ENCODE assay signal across 25 mouse cellular contexts in the genomic region with DNA sequence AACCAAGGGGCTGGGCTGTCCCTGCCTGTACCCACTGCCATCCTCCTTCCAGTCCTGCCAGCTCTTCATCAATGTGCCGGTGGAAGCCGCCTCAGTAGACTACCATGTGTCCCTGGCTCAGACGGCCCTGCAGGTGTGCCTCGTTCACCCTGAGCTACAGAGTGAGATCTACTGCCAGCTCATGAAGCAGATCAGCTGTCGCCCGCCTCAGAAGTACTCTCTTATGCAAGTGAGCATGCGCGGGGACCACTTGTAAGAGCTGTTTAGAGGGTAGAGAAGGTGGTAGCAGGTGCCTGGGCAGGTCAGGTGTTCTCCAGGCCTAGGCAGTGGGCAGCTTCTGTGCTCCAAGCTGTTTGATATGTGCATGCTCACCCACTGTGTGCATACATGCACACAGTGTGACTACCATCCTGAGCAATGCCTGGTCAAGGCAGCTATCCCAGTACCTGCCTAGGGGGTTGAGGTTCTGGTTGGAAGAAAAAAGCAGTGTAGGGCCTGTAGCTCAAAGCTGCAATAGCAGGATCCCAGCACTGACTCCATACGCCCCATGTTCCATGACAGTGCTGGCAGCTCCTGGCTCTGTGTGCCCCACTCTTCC. TPM values are rescaled to one million over a fixed set of nuclear protein-coding genes. Genes with fewer than 3 reads are reported as not detected.
DNase-seq lines count a peak whose midpoint lies in the region; ATAC-seq and TF ChIP-seq lines count a peak whose summit lies in the region.
"Had no signal": no experiment of that assay in that cellular context is flagged by ENCODE, and none has a peak within 500 bp of the region (broad histone marks: within the 10 kb centered on the region; RNA-seq: fewer than 3 reads in every experiment).

No protein-coding gene starts in this region.

- peaks cover 6% of the 10 kb centered on the region; the same call in 1 of the 2 replicates for H3K36me3 ChIP-seq in limb, embryonic 11.5 days (ENCODE audit: control insufficient read depth, insufficient read depth, low read length)
- H3K36me3 ChIP-seq in limb, embryonic 10.5 days, result peaks cover 70% of the 10 kb centered on the region
- H3K36me3 ChIP-seq in forebrain, embryonic 16.5 days (ENCODE audit: control insufficient read depth, insufficient read depth), result peaks cover 2% of the 10 kb centered on the region

- H3K9ac ChIP-seq in limb, embryonic 11.5 days (ENCODE audit: low read length), result no peak overlapping the region
- H3K9ac ChIP-seq in forebrain, embryonic 16.5 days (replicated peaks; ENCODE audit: low read depth, low read length), result no peak overlapping the region
- H3K9ac ChIP-seq: forebrain, embryonic 13.5 days; hindbrain, embryonic 14.5 days; limb, embryonic 13.5 days; lung, embryonic 15.5 days; neural tube, embryonic 13.5 days had no signal

- 86% methylated on average over 9 of the region's 9 CpGs for WGBS in limb, embryonic 11.5 days
- 92% methylated on average over 9 of the region's 9 CpGs for WGBS in limb, embryonic 10.5 days
- 85% methylated on average over 9 of the region's 9 CpGs for WGBS in forebrain, embryonic 16.5 days

- H3K9me3 ChIP-seq in limb, embryonic 11.5 days (ENCODE audit: control insufficient read depth, low read length), result no peaks in the 10 kb centered on the region
- H3K9me3 ChIP-seq in limb, embryonic 10.5 days (replicated peaks), result no peaks in the 10 kb centered on the region
- H3K9me3 ChIP-seq in forebrain, embryonic 16.5 days (ENCODE audit: control insufficient read depth, low read length), result no peaks in the 10 kb centered on the region
- H3K9me3 ChIP-seq: forebrain, embryonic 13.5 days; limb, embryonic 13.5 days; lung, embryonic 15.5 days; midbrain, embryonic 10.5 days; neural tube, embryonic 13.5 days had no signal

- no peak for DNase-seq in limb, embryonic 11.5 days (ENCODE audit: low spot score)
- DNase-seq in limb, embryonic 10.5 days (ENCODE audit: low spot score), result no peak
- peak; percentile 3 for DNase-seq in brain, embryonic 14.5 days (ENCODE audit: low read depth)
- peak; percentile 60 to 62 for DNase-seq in thymus, postnatal 10 days (ENCODE audit: low spot score in 2 of 2)
- DNase-seq in frontal cortex, postnatal 10 days (ENCODE audit: low spot score in 2 of 2), result no peak
- no peak for DNase-seq in heart, adult 9 months (ENCODE audit: low spot score in 2 of 2)
- DNase-seq: adrenal gland, postnatal 36 days; cerebellum, adult 2 months; cerebellum, postnatal 25 days; gastrocnemius, postnatal 25 days; heart, adult 11 months; heart, postnatal 4 days; kidney, adult 9 months; kidney, postnatal 36 days had no signal

- no peak for TF ChIP-seq POLR2A in brain, embryonic 14.5 days (IDR thresholded peaks at IDR 0.05; ENCODE audit: borderline replicate concordance, extremely low read depth, insufficient read depth, insufficient read length, poor library complexity, severe bottlenecking)

- no peaks in the 10 kb centered on the region for H3K27me3 ChIP-seq in limb, embryonic 11.5 days (ENCODE audit: control insufficient read depth, insufficient read depth, low read length)
- no peaks in the 10 kb centered on the region for H3K27me3 ChIP-seq in limb, embryonic 10.5 days (ENCODE audit: low read depth, poor library complexity, severe bottlenecking)
- no peaks in the 10 kb centered on the region for H3K27me3 ChIP-seq in forebrain, embryonic 16.5 days (replicated peaks; ENCODE audit: control insufficient read depth, insufficient read depth, low read length)
- H3K27me3 ChIP-seq: forebrain, embryonic 13.5 days; limb, embryonic 13.5 days; lung, embryonic 15.5 days; neural tube, embryonic 13.5 days had no signal

- no peaks in the 10 kb centered on the region for H3K4me1 ChIP-seq in limb, embryonic 11.5 days (ENCODE audit: control insufficient read depth, insufficient read depth, low read length)
- no peaks in the 10 kb centered on the region for H3K4me1 ChIP-seq in limb, embryonic 10.5 days
- H3K4me1 ChIP-seq in forebrain, embryonic 16.5 days (replicated peaks; ENCODE audit: control insufficient read depth, insufficient read depth, low read length), result no peaks in the 10 kb centered on the region
- H3K4me1 ChIP-seq: forebrain, embryonic 13.5 days; limb, embryonic 13.5 days; lung, embryonic 15.5 days; midbrain, embryonic 10.5 days; neural tube, embryonic 13.5 days had no signal

- no peak for TF ChIP-seq CTCF in brain, embryonic 14.5 days (IDR thresholded peaks at IDR 0.05; ENCODE audit: borderline replicate concordance, extremely low read depth, insufficient read depth, insufficient read length)

- no peak overlapping the region for H3K4me3 ChIP-seq in limb, embryonic 11.5 days (ENCODE audit: low read depth, low read length)
- H3K4me3 ChIP-seq in limb, embryonic 10.5 days, result no peak overlapping the region
- H3K4me3 ChIP-seq in forebrain, embryonic 16.5 days (replicated peaks; ENCODE audit: low read length), result no peak overlapping the region
- H3K4me3 ChIP-seq: forebrain, embryonic 13.5 days; limb, embryonic 13.5 days; lung, embryonic 15.5 days; midbrain, embryonic 10.5 days; neural tube, embryonic 13.5 days had no signal

- 0 out of 2 replicates have a peak, but pooled peaks have one; percentile 21 for ATAC-seq in limb, embryonic 11.5 days (ENCODE audit: insufficient number of reproducible peaks, low FRiP score, low TSS enrichment, low read depth)
- ATAC-seq in forebrain, embryonic 16.5 days, result no peak
- ATAC-seq: forebrain, embryonic 13.5 days; intestine, postnatal 0 days had no signal

- H3K27ac ChIP-seq in limb, embryonic 11.5 days (replicated peaks; ENCODE audit: low read depth, low read length), result no peak overlapping the region
- no peak overlapping the region for H3K27ac ChIP-seq in limb, embryonic 10.5 days
- no peak overlapping the region for H3K27ac ChIP-seq in forebrain, embryonic 16.5 days (ENCODE audit: low read length)
- H3K27ac ChIP-seq: forebrain, embryonic 13.5 days; hindbrain, embryonic 14.5 days; limb, embryonic 13.5 days; lung, embryonic 15.5 days; midbrain, embryonic 10.5 days; neural tube, embryonic 13.5 days had no signal

- H3K4me2 ChIP-seq in limb, embryonic 11.5 days (ENCODE audit: low read depth, severe bottlenecking), result no peak overlapping the region
- H3K4me2 ChIP-seq in forebrain, embryonic 16.5 days (ENCODE audit: low read length), result no peak overlapping the region
- H3K4me2 ChIP-seq: forebrain, embryonic 13.5 days; heart, embryonic 11.5 days; hindbrain, embryonic 14.5 days; limb, embryonic 13.5 days; liver, embryonic 11.5 days; lung, embryonic 15.5 days; neural tube, embryonic 13.5 days had no signal

RNA-seq across cellular contexts. Expression of a gene that starts 18.6 kb away (rescaled TPM):
- 32.2 and 32.4 TPM in 2 replicates for polyA plus RNA-seq in limb, embryonic 11.5 days (2014; fragmentation: Nextera tagmentation; extraction: Ambion mirVana)
- polyA plus RNA-seq in limb, embryonic 10.5 days (2016; fragmentation: Nextera tagmentation; extraction: Ambion mirVana), result 28.4 and 34.4 TPM in 2 replicates
- polyA plus RNA-seq in brain, embryonic 14.5 days (2012; rRNA removed), result 12.8 and 15.7 TPM in 2 replicates
- polyA plus RNA-seq in forebrain, embryonic 16.5 days (2015; fragmentation: Nextera tagmentation; extraction: Ambion mirVana), result 21.2 and 21.6 TPM in 2 replicates

RNA-seq across cellular contexts. Expression of a gene that starts 41.9 kb away (rescaled TPM):
- polyA plus RNA-seq in limb, embryonic 11.5 days (2014; fragmentation: Nextera tagmentation; extraction: Ambion mirVana), result 2.9 and 3.0 TPM in 2 replicates
- polyA plus RNA-seq in limb, embryonic 10.5 days (2016; fragmentation: Nextera tagmentation; extraction: Ambion mirVana), result 3.3 and 4.3 TPM in 2 replicates
- 6.1 and 6.8 TPM in 2 replicates for polyA plus RNA-seq in brain, embryonic 14.5 days (2012; rRNA removed)
- 2.1 and 2.5 TPM in 2 replicates for polyA plus RNA-seq in forebrain, embryonic 16.5 days (2015; fragmentation: Nextera tagmentation; extraction: Ambion mirVana)

RNA-seq across cellular contexts. Expression of a gene that starts 59.7 kb away (rescaled TPM):
- polyA plus RNA-seq in limb, embryonic 11.5 days (2014; fragmentation: Nextera tagmentation; extraction: Ambion mirVana), result 0.65 and 0.99 TPM in 2 replicates
- 0.20 and 0.26 TPM in 2 replicates for polyA plus RNA-seq in limb, embryonic 10.5 days (2016; fragmentation: Nextera tagmentation; extraction: Ambion mirVana)
- 16.2 and 18.0 TPM in 2 replicates for polyA plus RNA-seq in brain, embryonic 14.5 days (2012; rRNA removed)
- 13.2 and 17.6 TPM in 2 replicates for polyA plus RNA-seq in forebrain, embryonic 16.5 days (2015; fragmentation: Nextera tagmentation; extraction: Ambion mirVana)
- polyA plus RNA-seq: heart, postnatal 0 days; liver, embryonic 11.5 days had no signal

Comparison
In these comparisons a context has a peak if more than half of its experiments do, and no peak if none do; other contexts are left out.
1. DNase-seq: peak in brain, embryonic 14.5 days (single experiment) and thymus, postnatal 10 days (2 of 2); none in limb, embryonic 11.5 days (single experiment), limb, embryonic 10.5 days (single experiment), frontal cortex, postnatal 10 days (0 of 2) and heart, adult 9 months (0 of 2).